Mouse (Mus musculus) limb, embryonic 10.5 days (tissue): ENCODE data around the gene G6pc3. TPM values are rescaled to one million over a fixed set of nuclear protein-coding genes. Genes with fewer than 3 reads are reported as not detected.
"Not testable (repeated sequence)": the region's sequence is repeated elsewhere in the genome, so short reads cannot be mapped to it uniquely, and the experiment has no call there.

Experiments
- DNase-seq: peaks from one replicate; pipeline ENCODE4 v3.0.0-alpha.2; 2017; ENCODE audit warnings: low spot score
- H3K27ac ChIP-seq: fragments of 300-500 bp; sonication (generic); 2 replicates; pipeline ENCODE4 v1.5.1; 2016; ENCODE audit warnings: mild to moderate bottlenecking
- H3K27me3 ChIP-seq: fragments of 300-500 bp; sonication (generic); 2 replicates; pipeline ENCODE4 v1.6.1; 2016; ENCODE audit warnings: low read depth, mild to moderate bottlenecking; ENCODE audit not compliant: poor library complexity, severe bottlenecking
- H3K36me3 ChIP-seq: fragments of 300-500 bp; sonication (generic); 2 replicates; pipeline ENCODE4 v1.6.1; 2016; ENCODE audit warnings: mild to moderate bottlenecking, moderate library complexity
- H3K4me1 ChIP-seq: fragments of 300-500 bp; sonication (generic); 2 replicates; pipeline ENCODE4 v1.6.1; 2016
- H3K4me3 ChIP-seq: fragments of 300-500 bp; sonication (generic); 2 replicates; pipeline ENCODE4 v1.5.1; 2016; ENCODE audit warnings: mild to moderate bottlenecking, moderate library complexity
- H3K9me3 ChIP-seq: fragments of 300-500 bp; sonication (generic); replicated peaks from 2 replicates; pipeline ENCODE4 v1.6.1; 2016; ENCODE audit warnings: mild to moderate bottlenecking
- WGBS: fragments of 180-500 bp; shearing (Covaris S2); methylation state at CpG from one replicate; pipeline ENCODE4 v1.1.7; 2016; 5-methylcytosine and 5-hydroxymethylcytosine counted together
- polyA plus RNA-seq: library from polyadenylated mRNA; unstranded; fragments of >200 nt; fragmentation: Nextera tagmentation; extraction: Ambion mirVana; gene quantifications from 2 replicates; pipeline ENCODE4 v1.2.1, GENCODE M21; 2016

G6pc3 gene
- polyA plus RNA-seq = 41.4 and 41.6 TPM in 2 replicates

DNA sequence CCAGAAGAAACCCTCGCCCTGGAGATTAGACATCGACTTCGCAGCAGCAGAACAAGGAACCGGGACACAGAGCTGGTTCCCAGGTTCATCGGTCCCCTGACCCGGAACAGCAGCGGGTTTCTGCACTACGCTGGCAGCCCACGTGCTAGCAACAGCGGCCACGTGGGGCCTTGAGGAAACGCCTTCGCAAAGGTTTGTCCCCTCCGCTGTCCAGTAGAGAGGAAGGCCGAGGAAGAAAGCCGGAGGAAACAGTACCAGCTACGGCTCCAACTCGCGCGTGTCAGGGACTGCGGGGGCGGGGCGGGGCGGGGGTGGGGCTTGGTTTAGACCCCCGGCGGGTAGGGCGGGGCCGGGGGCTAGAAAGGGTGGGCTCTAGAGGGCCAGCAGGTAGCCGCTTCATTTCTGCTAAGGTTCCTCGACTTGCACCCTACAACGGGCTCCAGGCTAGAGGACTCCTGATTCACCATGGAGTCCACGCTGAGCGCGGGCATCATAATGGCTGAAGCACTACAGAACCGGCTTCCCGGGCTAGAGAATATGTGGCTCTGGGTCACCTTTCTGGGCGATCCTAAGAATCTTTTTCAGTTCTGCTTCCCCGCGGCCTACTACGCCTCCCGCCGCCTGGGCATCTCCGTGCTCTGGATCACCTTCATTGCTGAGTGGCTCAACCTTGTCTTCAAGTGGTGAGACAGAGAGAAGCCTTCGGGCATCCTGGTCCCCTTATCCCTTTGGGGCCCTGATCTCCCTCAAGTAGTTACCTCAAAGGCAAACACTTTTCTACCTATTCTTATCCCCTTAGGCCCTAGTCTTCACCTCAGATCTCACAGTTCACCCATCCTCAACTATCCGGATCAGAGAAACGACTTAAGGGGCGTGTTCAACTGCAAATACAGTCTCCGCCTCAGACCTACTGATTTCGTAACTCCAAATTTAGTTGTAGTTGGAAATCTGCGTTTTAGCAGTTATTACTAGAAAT, at the start of gene G6pc3:
TSS of gene G6pc3 (plus strand) at position 160 of the 976 bp plus-strand sequence.
- Histone ChIP-seq H3K27ac (peak within 1 kb of the TSS; percentile 85), H3K36me3 (peaks cover 30% of the 10 kb centered on the region), H3K4me1 (peaks cover 25% of the 10 kb centered on the region), H3K4me3 (peak within 1 kb of the TSS; percentile 70), H3K27me3 (no peaks in the 10 kb centered on the region), H3K9me3 (no peaks in the 10 kb centered on the region)
- peak; percentile 86 for DNase-seq
- WGBS = 4% methylated on average over 50 of the region's 50 CpGs

- DNase-seq = peak; percentile 77
- H3K9me3 ChIP-seq = no peaks in the 10 kb centered on the region
- no peaks in the 10 kb centered on the region for H3K36me3 ChIP-seq
- H3K4me3 ChIP-seq = no peak overlapping the region
- WGBS = 4% methylated on average over 5 of the region's 5 CpGs
- peaks cover 12% of the 10 kb centered on the region for H3K4me1 ChIP-seq
- no peak overlapping the region for H3K27ac ChIP-seq
- H3K27me3 ChIP-seq = peaks cover 62% of the 10 kb centered on the region
These were observed 48.9 kb upstream of the G6pc3 start for GRCm38 (mm10) chr11:102140508-102140907.

DNA sequence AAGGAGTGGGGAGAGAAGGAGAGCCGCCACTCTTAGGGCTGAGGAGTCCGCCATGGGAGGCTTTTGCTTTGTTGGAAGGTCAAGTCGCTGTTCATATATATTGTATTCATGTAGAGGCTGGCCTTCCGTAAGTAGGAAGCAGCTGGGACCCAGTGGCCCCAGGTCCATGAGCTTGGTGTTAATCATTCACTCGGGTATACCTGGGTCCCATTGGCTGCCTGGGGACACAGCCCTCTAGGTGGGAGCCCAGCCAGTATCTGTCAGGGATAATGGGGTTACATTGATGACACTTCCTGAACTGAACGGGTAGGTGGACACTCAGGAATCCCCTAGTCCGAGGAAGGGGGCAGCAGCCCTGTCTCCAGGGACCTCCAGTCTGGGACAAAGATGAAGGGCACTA, 47.1 kb upstream of the G6pc3 start:
- H3K4me1 ChIP-seq = peaks cover 31% of the 10 kb centered on the region
- peaks cover 71% of the 10 kb centered on the region for H3K27me3 ChIP-seq
- no peak overlapping the region for H3K4me3 ChIP-seq
- DNase-seq = no peak
- no peaks in the 10 kb centered on the region for H3K9me3 ChIP-seq
- whole genome bisulfite sequencing = 76% methylated on average over 7 of the region's 7 CpGs
- H3K36me3 ChIP-seq = no peaks in the 10 kb centered on the region
- no peak overlapping the region for H3K27ac ChIP-seq

DNA sequence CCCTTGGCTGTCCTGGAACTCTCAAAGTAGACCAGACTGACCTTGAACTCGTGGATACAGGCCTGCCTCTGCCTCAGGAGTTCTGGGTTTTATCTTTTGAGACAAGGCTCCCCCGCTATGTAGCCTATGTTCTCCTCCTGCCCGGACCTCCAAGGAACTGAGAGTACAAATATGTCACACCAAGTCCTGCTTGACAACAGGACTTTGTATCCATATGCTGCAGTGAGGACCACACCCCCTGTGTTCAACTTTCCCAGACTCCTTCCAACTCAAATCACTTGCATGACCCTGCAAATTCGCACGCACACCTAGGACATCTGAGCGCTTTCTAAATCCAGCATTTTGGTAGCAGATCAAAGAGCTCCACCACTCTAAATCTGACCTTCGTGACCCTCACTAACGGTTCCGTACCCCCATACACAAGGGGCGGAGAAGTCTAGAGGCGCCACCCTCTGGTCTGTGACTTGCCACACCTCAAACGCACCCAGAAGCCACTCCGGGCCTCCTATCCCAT, 44.4 kb upstream of the G6pc3 start:
- DNase-seq = no peak
- 20% methylated on average over 13 of the region's 13 CpGs for WGBS
- peaks cover 30% of the 10 kb centered on the region for H3K4me1 ChIP-seq
- peaks cover 81% of the 10 kb centered on the region for H3K27me3 ChIP-seq
- H3K27ac ChIP-seq = peak overlapping the region; percentile 6
- H3K9me3 ChIP-seq = no peaks in the 10 kb centered on the region
- H3K36me3 ChIP-seq = no peaks in the 10 kb centered on the region
- peak overlapping the region; percentile 48 for H3K4me3 ChIP-seq

DNA sequence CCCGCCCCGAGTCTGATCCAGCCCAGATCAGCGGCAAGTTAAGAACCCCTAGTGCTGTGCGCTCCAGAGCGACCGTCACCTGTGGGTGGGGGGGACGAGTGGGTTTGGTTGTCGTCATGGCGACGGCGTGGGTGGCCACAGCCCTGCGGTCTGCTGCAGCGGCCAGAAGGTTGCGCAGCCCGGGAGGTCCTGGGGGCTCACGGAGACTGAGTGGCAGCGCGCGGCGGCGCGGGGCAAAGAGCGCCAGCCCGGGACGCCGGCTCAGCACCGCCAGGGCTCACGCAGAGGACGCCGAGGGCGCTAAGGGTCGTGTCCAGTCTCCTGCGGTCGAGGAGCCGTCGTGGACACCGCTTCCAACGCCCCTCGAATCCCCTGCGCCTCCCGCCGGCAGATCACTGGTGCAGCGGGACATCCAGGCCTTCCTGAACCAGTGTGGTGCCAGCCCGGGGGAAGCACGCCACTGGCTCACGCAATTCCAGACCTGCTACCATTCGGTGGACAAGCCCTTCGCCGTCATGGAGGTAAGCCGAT, 43.9 kb upstream of the G6pc3 start, which contains the start of gene Nags:
TSS of gene Nags (plus strand) at position 43 of the 531 bp plus-strand sequence.
- Histone ChIP-seq H3K9me3 (no peaks in the 10 kb centered on the region), H3K27ac (peak within 1 kb of the TSS; percentile 19), H3K27me3 (peaks cover 82% of the 10 kb centered on the region), H3K4me3 (peak within 1 kb of the TSS; percentile 48), H3K4me1 (peaks cover 30% of the 10 kb centered on the region), H3K36me3 (no peaks in the 10 kb centered on the region)
- peak; percentile 65 for DNase-seq
- 2% methylated on average over 50 of the region's 50 CpGs for WGBS

- H3K4me1 ChIP-seq = peaks cover 30% of the 10 kb centered on the region
- peak overlapping the region; percentile 19; the same call in 1 of the 2 replicates for H3K27ac ChIP-seq
- H3K9me3 ChIP-seq = no peaks in the 10 kb centered on the region
- H3K36me3 ChIP-seq = no peaks in the 10 kb centered on the region
- peaks cover 82% of the 10 kb centered on the region for H3K27me3 ChIP-seq
- H3K4me3 ChIP-seq = peak overlapping the region; percentile 48
- peak; percentile 50 for DNase-seq
- 3% methylated on average over 16 of the region's 16 CpGs for WGBS
These were observed 43.4 kb upstream of the G6pc3 start for GRCm38 (mm10) chr11:102146005-102146404.

DNA sequence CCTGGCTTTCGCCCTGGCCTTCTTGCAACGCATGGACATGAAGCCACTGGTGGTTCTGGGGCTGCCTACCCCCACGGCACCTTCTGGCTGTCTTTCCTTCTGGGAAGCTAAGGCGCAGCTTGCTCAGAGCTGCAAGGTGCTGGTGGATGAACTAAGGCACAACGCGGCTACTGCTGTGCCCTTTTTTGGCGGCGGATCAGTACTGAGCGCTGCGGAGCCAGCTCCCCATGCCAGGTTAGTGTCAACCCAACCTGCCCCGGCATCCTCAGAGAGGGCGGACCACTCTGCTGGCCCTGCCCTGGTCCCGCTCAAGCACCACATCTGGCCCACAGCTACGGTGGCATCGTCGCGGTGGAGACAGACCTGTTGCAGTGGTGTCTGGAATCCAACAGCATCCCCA, 42.9 kb upstream of the G6pc3 start:
- peak overlapping the region; percentile 19; the same call in 1 of the 2 replicates for H3K27ac ChIP-seq
- no peaks in the 10 kb centered on the region for H3K9me3 ChIP-seq
- peaks cover 82% of the 10 kb centered on the region for H3K27me3 ChIP-seq
- H3K4me1 ChIP-seq = peaks cover 30% of the 10 kb centered on the region
- 10% methylated on average over 17 of the region's 17 CpGs for WGBS
- peak; percentile 46 for DNase-seq
- H3K36me3 ChIP-seq = no peaks in the 10 kb centered on the region
- H3K4me3 ChIP-seq = peak overlapping the region; percentile 48

DNA sequence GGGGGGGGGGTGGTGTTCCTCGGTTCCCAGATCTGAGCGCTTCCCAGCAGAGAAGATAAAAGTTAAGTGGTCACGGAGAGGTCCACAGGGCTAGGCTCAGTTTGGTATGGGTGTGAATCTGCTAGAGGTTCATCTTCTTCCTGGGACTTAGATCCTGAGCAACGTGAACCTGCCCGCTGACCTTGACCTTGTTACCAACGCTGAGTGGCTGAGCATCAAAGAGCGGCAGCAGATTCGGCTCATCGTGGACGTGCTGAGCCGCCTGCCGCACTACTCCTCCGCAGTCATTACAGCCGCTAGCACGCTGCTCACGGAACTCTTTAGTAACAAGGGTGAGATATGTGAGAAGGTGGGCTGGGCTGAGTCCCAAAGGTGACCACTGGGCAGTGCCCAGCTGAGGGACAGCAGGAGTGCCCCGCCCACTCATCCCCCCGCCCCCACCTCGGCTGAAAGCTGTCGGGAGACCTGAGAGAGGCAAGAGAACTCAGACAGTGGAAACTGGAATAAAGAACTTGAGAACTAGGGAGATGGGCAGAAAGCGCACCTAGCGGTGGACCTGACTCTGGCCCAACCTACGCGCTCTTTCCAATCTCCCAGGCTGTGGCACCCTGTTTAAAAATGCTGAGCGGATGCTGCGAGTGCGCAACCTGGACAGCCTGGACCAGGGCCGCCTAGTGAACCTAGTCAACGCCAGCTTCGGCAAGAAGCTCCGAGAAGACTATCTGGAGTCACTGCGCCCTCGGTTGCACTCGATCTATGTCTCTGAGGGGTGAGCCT, 42.0 kb upstream of the G6pc3 start:
- Histone ChIP-seq H3K4me1 (peaks cover 30% of the 10 kb centered on the region), H3K9me3 (no peaks in the 10 kb centered on the region), H3K36me3 (peaks cover 1% of the 10 kb centered on the region), H3K27me3 (peaks cover 78% of the 10 kb centered on the region), H3K27ac (no peak overlapping the region), H3K4me3 (peak overlapping the region; percentile 48)
- DNase-seq = no peak
- WGBS = 13% methylated on average over 34 of the region's 34 CpGs

- Histone ChIP-seq H3K4me1 (peaks cover 11% of the 10 kb centered on the region), H3K36me3 (peaks cover 40% of the 10 kb centered on the region), H3K4me3 (peak within 1 kb of the TSS; percentile 64), H3K27ac (peak within 1 kb of the TSS; percentile 84), H3K27me3 (no peaks in the 10 kb centered on the region), H3K9me3 (no peaks in the 10 kb centered on the region)
- peak; percentile 89 for DNase-seq
- under 1% methylated on average over 37 of the region's 37 CpGs for WGBS
These were observed 33.2 kb upstream of the G6pc3 start, which contains the start of gene Tmem101 for GRCm38 (mm10) chr11:102156039-102156785. TSS of gene Tmem101 (minus strand) at chr11:102156404.

DNA sequence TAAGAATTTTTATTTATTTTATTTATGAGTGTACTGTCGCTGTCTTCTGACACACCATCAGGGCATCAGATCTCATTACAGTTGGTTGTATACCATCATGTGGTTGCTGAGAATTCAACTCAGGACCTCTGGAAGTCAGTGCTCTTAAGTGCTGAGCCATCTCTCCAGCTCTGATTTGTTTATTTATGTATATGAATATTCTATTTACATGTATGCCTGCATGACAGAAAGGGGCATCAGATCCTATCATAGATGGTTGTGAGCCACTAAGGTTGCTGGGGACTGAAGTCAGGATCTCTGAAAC, 32.7 kb upstream of the G6pc3 start:
- no peak overlapping the region for H3K27ac ChIP-seq
- H3K9me3 ChIP-seq = no peaks in the 10 kb centered on the region
- no peak overlapping the region for H3K4me3 ChIP-seq
- H3K27me3 ChIP-seq = no peaks in the 10 kb centered on the region
- DNase-seq = no peak
- peaks cover 45% of the 10 kb centered on the region for H3K36me3 ChIP-seq
- WGBS = 10% methylated on average over 1 of the region's 1 CpGs
- peaks cover 11% of the 10 kb centered on the region for H3K4me1 ChIP-seq

GRCm38 (mm10) chr11:102158024-102158423, 31.4 kb upstream of the G6pc3 start:
- not testable (repeated sequence) for H3K27ac ChIP-seq

DNA sequence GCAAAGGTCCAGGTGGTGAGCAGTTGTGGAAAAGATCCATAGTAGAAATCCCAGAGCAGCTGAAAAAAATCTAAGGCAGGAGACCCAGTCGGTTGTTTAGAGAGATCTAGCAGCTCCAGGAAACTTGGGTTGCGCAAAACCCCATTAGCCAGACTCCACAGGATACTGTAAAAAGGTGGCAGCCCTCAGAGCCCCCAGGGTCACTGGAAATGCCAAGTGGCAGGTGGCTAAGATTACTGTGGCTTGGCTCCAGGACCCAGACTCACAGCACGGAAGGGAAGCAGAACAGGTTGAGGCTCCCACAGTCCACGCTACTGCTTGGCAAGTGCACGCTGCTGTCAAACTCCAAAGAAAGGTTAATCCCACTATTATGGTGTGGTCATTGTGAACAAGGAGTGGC, 29.6 kb upstream of the G6pc3 start:
- Histone ChIP-seq H3K4me1 (peaks cover 10% of the 10 kb centered on the region), H3K27me3 (no peaks in the 10 kb centered on the region)
- WGBS = 85% methylated on average over 5 of the region's 5 CpGs

More at GRCm38 (mm10) chr11:102158024-102158423, 31.4 kb upstream of the G6pc3 start:
- H3K9me3 ChIP-seq, H3K4me3 ChIP-seq, DNase-seq, H3K27me3 ChIP-seq: not testable (repeated sequence)
- WGBS = 80% methylated on average over 2 of the region's 2 CpGs
- Histone ChIP-seq H3K36me3 (peaks cover 49% of the 10 kb centered on the region), H3K4me1 (peaks cover 11% of the 10 kb centered on the region)

More for the DNA sequence above, 29.6 kb upstream of the G6pc3 start:
- H3K36me3 ChIP-seq = peaks cover 48% of the 10 kb centered on the region
- no peak overlapping the region for H3K27ac ChIP-seq
- no peak overlapping the region for H3K4me3 ChIP-seq
- H3K9me3 ChIP-seq = no peaks in the 10 kb centered on the region
- DNase-seq = no peak
